Mouse (Mus musculus): ENCODE measurements around the gene Agpat3.

- TF ChIP-seq POLR2A (IDR thresholded peaks at IDR 0.05; ENCODE audit: borderline replicate concordance, control insufficient read depth, low read depth, low read length), result no peak
- no peak for TF ChIP-seq CTCF (IDR thresholded peaks at IDR 0.05; ENCODE audit: control insufficient read depth, insufficient read depth, low read length)
These were observed 23.0 kb downstream of the Agpat3 start for GRCm38 (mm10) chr10:78329305-78329704.
